Mouse (Mus musculus) CH12.LX (cell line): Measurements from ENCODE around the gene Mustn1.
A peak's percentile ranks its signal among the peaks of the same experiment; 100 is the strongest.

ENCODE experiments used
- CTCF ChIP-seq, 2 experiments: IDR thresholded peaks in 1 of 2; conservative IDR thresholded peaks in 1 of 2; 2 replicates each; pipeline ENCODE4 v1.5.1; 2011 to 2012; ENCODE audit warnings: low read depth in 2 of 2, low read length in 2 of 2, improper control_type of control experiment in 1 of 2, inconsistent platforms in 1 of 2, mild to moderate bottlenecking in 1 of 2, moderate library complexity in 1 of 2
- E2F4 ChIP-seq: IDR thresholded peaks from 2 replicates; pipeline ENCODE4 v1.6.1; 2011; ENCODE audit warnings: low read depth, low read length, improper control_type of control experiment; ENCODE audit not compliant: insufficient replicate concordance
- MAX ChIP-seq: IDR thresholded peaks from 2 replicates; pipeline ENCODE4 v1.6.1; 2011; ENCODE audit warnings: low read length, improper control_type of control experiment
- MAZ ChIP-seq: IDR thresholded peaks from 2 replicates; pipeline ENCODE4 v1.6.1; 2012; ENCODE audit warnings: low read depth, mild to moderate bottlenecking, inconsistent platforms, low read length, improper control_type of control experiment, moderate library complexity
- MXI1 ChIP-seq: IDR thresholded peaks from 2 replicates; pipeline ENCODE4 v1.6.1; 2011; ENCODE audit warnings: mild to moderate bottlenecking, low read depth, low read length, improper control_type of control experiment
- POLR2A ChIP-seq: IDR thresholded peaks from 2 replicates; pipeline ENCODE4 v1.6.1; 2011; ENCODE audit warnings: low read depth, mild to moderate bottlenecking, improper control_type of control experiment, low read length
- POLR2AphosphoS2 ChIP-seq: IDR thresholded peaks from 2 replicates; pipeline ENCODE4 v1.6.1; 2011; ENCODE audit warnings: low read depth, low read length, improper control_type of control experiment
- ZC3H11A ChIP-seq: IDR thresholded peaks from 2 replicates; pipeline ENCODE4 v1.6.1; 2012; ENCODE audit warnings: low read depth, mild to moderate bottlenecking, inconsistent platforms, low read length, improper control_type of control experiment
- ZNF384 ChIP-seq: IDR thresholded peaks from 2 replicates; pipeline ENCODE4 v1.6.1; 2012; ENCODE audit warnings: low read depth, low read length, improper control_type of control experiment, inconsistent platforms

DNA sequence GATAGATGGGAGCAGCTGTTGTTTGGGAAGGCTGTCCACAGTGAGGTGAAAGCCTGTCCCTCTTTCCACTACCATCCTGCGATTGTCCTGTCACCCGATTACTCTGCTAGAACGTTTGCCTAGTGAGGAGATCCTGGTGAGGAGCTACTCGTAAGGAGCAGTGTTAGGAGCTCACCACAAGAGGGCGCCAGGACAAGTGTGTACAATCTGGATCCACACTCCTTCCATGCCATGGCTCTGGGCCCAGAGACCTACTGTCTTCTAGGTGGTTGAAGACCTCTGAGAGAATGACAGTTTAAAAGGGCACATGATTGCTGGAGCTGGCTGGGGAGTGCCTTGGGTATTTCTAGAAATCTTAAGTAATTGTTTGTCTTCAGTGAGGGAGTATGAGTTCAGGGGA is 12.0 kb upstream of the Mustn1 start:
- TF ChIP-seq MXI1 = no peak
- TF ChIP-seq ZNF384 = no peak
- TF ChIP-seq CTCF (conservative IDR thresholded peaks at IDR 0.05 in 1 of 2, IDR thresholded peaks at IDR 0.05 in 1 of 2; ENCODE audit: low read depth in 2 of 2, low read length in 2 of 2) = peak; percentile 83 to 90
- 0 out of 2 replicates have a peak, but pooled peaks have one; percentile 25 for TF ChIP-seq MAX
- TF ChIP-seq ZC3H11A = no peak
- TF ChIP-seq MAZ = no peak
- no peak for TF ChIP-seq POLR2A
- TF ChIP-seq E2F4 = no peak
- no peak for TF ChIP-seq POLR2AphosphoS2
